Mouse (Mus musculus) midbrain, embryonic 12.5 days (tissue): ENCODE measurements around the gene Map1lc3a. TPM values are rescaled to one million over a fixed set of nuclear protein-coding genes. Genes with fewer than 3 reads are reported as not detected.
A peak's percentile ranks its signal among the peaks of the same experiment; 100 is the strongest.

Source experiments
- ATAC-seq: fragments of 200-750 bp; cut with Nextera tagmentation; 2 replicates; pipeline ENCODE4 v1.8.0; 2017; ENCODE audit warnings: low read depth, moderate TSS enrichment, moderate library complexity; ENCODE audit not compliant: low FRiP score
- H3K27ac ChIP-seq: fragments of 300-500 bp; sonication (generic); replicated peaks from 2 replicates; pipeline ENCODE4 v1.5.1; 2016; ENCODE audit warnings: mild to moderate bottlenecking
- H3K27me3 ChIP-seq: fragments of 300-500 bp; sonication (generic); 2 replicates; pipeline ENCODE4 v1.6.1; 2016; ENCODE audit warnings: mild to moderate bottlenecking
- H3K36me3 ChIP-seq: fragments of 300-500 bp; sonication (generic); 2 replicates; pipeline ENCODE4 v1.6.1; 2016
- H3K4me1 ChIP-seq: fragments of 300-500 bp; sonication (generic); 2 replicates; pipeline ENCODE4 v1.6.1; 2016
- H3K4me2 ChIP-seq: fragments of 300-500 bp; sonication (generic); replicated peaks from 2 replicates; pipeline ENCODE4 v1.6.1; 2016; ENCODE audit warnings: mild to moderate bottlenecking, moderate library complexity
- H3K4me3 ChIP-seq: fragments of 300-500 bp; sonication (generic); 2 replicates; pipeline ENCODE4 v1.5.1; 2016; ENCODE audit warnings: mild to moderate bottlenecking
- H3K9ac ChIP-seq: fragments of 300-500 bp; sonication (generic); replicated peaks from 2 replicates; pipeline ENCODE4 v1.6.1; 2016; ENCODE audit warnings: mild to moderate bottlenecking, moderate library complexity
- H3K9me3 ChIP-seq: fragments of 300-500 bp; sonication (generic); 2 replicates; pipeline ENCODE4 v1.6.1; 2016; ENCODE audit warnings: mild to moderate bottlenecking
- WGBS: fragments of 180-500 bp; shearing (Covaris S2); methylation state at CpG from one replicate; pipeline ENCODE4 v1.1.7; 2016; 5-methylcytosine and 5-hydroxymethylcytosine counted together
- polyA plus RNA-seq: library from polyadenylated mRNA; unstranded; fragments of >200 nt; fragmentation: Nextera tagmentation; extraction: Ambion mirVana; gene quantifications from 2 replicates; pipeline ENCODE4 v1.2.1, GENCODE M21; 2016

Map1lc3a gene
- polyA plus RNA-seq, 1 experiment from 2014 or later, result 205 TPM

DNA sequence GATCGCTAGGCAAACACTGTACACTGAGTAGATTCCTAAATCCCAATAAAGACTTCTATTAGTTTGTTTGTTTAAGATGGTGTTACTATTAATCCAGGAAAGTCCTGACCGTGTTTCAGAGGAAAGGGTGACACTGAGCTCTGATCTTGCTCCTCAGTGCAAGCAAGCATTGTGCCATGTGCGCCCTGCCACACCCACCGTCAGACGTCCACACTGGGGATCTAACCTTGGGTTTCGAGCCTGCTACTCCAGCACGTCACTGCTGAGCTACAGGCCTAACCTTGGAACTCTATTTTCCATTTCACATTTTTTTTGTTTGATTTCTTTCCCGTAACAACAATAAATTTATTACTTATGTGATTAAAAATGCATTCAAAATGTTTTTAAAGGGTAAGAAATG, 14.0 kb downstream of the Map1lc3a start:
- Histone ChIP-seq H3K4me1 (no peaks in the 10 kb centered on the region), H3K36me3 (peaks cover 55% of the 10 kb centered on the region), H3K27me3 (no peaks in the 10 kb centered on the region), H3K9ac (no peak overlapping the region), H3K27ac (no peak overlapping the region), H3K9me3 (no peaks in the 10 kb centered on the region), H3K4me2 (no peak overlapping the region), H3K4me3 (no peak overlapping the region)
- 96% methylated on average over 8 of the region's 8 CpGs for WGBS
- no peak for ATAC-seq

DNA sequence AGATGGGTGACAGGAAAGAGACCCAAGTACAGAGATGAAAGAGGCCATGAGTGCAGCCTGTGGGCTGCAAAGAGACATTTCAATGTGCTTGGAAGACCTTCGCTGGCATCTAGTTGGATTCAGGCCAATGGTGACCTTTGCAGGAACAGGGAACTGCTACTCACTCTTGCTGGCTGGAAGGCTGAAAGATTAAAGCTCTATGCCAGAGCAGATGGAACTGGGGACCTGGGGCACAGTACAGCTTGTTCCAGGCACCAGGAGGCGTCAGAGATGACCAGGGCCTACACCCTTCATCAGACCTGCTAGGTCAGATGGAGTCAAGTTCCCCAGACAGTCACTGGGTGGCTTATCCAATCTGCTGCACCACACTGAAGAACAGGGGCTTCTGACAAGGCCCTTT, 17.3 kb downstream of the Map1lc3a start:
- H3K27me3 ChIP-seq, result no peaks in the 10 kb centered on the region
- ATAC-seq, result no peak
- H3K9ac ChIP-seq, result no peak overlapping the region
- H3K4me2 ChIP-seq, result no peak overlapping the region
- H3K4me3 ChIP-seq, result no peak overlapping the region
- peaks cover 81% of the 10 kb centered on the region for H3K36me3 ChIP-seq
- no peaks in the 10 kb centered on the region for H3K4me1 ChIP-seq
- WGBS, result 88% methylated on average over 2 of the region's 2 CpGs
- no peak overlapping the region for H3K27ac ChIP-seq
- H3K9me3 ChIP-seq, result no peaks in the 10 kb centered on the region

DNA sequence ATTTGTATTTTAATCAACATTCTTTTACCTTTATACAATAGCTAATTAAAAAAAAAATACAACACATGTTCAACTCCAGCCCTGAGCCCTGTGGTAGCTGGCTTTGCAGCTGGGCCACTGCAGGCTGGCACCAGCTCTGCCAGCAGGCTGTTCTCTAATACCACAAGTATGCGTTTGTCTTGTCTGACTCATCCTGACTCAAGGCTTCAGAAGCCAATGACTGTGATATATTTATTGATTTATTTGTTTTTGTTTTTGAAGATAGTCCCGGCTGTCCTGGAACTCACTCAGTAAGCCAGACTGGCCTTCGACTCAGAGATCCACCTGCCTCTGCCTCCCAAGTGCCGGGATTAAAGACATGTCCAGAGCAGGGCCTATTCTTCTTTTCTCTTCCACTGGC, 17.8 kb downstream of the Map1lc3a start:
- no peaks in the 10 kb centered on the region for H3K27me3 ChIP-seq
- H3K9ac ChIP-seq, result no peak overlapping the region
- no peak for ATAC-seq
- no peaks in the 10 kb centered on the region for H3K4me1 ChIP-seq
- no peaks in the 10 kb centered on the region for H3K9me3 ChIP-seq
- H3K36me3 ChIP-seq, result peaks cover 83% of the 10 kb centered on the region
- no peak overlapping the region for H3K27ac ChIP-seq
- WGBS, result 89% methylated on average over 4 of the region's 4 CpGs
- H3K4me2 ChIP-seq, result no peak overlapping the region
- no peak overlapping the region for H3K4me3 ChIP-seq

DNA sequence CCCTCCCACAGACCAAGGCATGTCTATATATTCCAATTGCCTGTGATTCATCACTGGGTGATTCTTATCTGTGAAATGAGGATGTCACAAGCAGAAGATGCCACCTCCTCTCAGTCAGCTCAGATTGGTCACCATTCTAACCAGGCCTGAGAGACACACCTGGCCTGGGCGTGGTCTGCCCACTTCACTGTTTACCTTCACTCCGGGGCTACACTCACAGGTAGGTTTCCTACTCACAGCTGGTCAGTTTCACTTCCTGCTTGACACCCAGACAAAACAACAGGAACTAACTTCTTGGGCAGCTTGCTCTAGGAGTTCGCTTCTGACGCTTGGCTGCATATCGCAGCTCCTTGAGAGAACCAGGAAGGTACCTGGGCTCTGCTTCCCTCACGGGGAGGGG, 19.4 kb downstream of the Map1lc3a start:
- Histone ChIP-seq H3K36me3 (peaks cover 86% of the 10 kb centered on the region), H3K4me3 (no peak overlapping the region)
- 95% methylated on average over 6 of the region's 6 CpGs for WGBS

DNA sequence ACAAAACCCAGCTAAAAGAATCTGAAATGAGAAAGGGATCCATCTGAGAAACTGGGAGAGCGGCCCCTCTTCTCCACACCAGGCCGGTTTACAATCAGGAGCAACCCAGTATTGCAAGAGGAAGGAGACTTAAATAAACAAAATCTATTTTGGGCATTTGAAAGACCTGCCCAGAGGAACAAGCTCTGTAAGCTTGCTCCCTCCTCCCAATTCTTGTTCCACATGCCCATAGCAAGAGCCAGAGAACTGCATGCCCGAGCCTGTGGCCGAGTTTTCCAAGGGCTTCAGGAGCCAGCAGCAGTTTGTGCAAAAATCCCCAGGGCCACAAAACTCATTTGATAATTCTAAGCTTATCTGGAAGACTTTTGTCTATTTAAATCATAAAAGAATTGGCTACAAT, 23.5 kb downstream of the Map1lc3a start:
- H3K9me3 ChIP-seq, result no peaks in the 10 kb centered on the region
- H3K4me3 ChIP-seq, result no peak overlapping the region
- 90% methylated on average over 4 of the region's 4 CpGs for WGBS
- H3K9ac ChIP-seq, result no peak overlapping the region
- no peak overlapping the region for H3K4me2 ChIP-seq
- H3K36me3 ChIP-seq, result peaks cover 64% of the 10 kb centered on the region
- no peak overlapping the region for H3K27ac ChIP-seq
- ATAC-seq, result no peak
- no peaks in the 10 kb centered on the region for H3K4me1 ChIP-seq
- H3K27me3 ChIP-seq, result no peaks in the 10 kb centered on the region

More for the DNA sequence above, 19.4 kb downstream of the Map1lc3a start:
- Histone ChIP-seq H3K27ac (no peak overlapping the region), H3K9me3 (no peaks in the 10 kb centered on the region), H3K4me1 (no peaks in the 10 kb centered on the region), H3K4me2 (no peak overlapping the region), H3K27me3 (no peaks in the 10 kb centered on the region), H3K9ac (no peak overlapping the region)
- no peak for ATAC-seq

DNA sequence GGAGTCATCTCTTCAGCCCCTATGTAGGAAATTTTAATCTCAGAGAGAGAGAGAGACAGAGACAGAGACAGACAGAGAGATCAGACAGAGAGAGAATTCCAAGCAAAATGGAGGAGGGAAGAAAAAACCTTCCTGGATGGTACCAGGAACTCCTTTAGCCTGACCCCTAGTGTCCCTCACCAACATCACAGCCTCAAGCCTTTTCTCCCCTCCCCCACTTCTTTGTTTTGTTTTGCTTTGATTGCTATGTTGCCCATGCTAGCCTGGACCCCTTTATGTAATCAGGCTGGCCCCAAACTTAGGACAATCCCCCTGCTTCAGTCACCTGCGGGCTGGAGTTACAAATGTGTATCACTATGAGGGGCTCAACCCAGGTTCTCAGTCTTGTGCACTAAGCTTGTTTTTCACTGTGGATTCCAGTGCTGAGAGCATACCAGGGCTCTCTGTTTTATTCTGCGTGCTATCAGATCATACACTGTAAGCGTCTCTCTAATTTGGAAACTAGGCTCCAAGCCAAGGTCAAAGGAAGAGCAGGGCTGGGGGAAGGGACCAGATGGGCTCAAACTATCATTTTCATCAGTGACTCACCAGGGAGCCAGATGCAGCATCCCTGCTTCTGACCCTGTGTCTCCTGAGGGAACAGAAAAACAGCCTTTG, 33.0 kb downstream of the Map1lc3a start:
- Histone ChIP-seq H3K4me1 (peaks cover 6% of the 10 kb centered on the region; the same call in 1 of the 2 replicates), H3K9me3 (no peaks in the 10 kb centered on the region), H3K4me3 (no peak overlapping the region), H3K9ac (no peak overlapping the region), H3K27me3 (no peaks in the 10 kb centered on the region), H3K36me3 (peaks cover 31% of the 10 kb centered on the region), H3K4me2 (no peak overlapping the region), H3K27ac (0 out of 2 replicates have a peak overlapping the region, but pooled peaks have one; percentile 44)
- 51% methylated on average over 3 of the region's 3 CpGs for WGBS
- no peak for ATAC-seq

DNA sequence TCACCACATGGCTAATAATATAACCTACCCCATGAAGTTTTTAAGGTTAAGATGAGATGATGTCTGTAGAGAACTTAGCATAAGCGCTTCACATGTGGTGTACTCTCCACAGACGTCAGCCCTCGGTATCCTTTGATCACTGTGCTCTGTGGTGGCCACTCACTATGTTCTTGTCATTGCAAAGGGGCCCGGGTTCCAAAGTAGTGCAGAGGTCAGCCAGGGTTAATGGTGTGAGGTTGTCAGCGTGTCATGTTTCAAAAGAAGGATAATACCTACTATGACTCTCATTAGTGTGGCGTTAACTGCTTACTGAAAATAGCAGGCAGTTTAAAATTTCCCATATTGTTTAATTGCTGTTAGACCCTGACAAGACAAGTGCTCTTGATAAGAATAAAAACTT, 37.6 kb downstream of the Map1lc3a start:
- no peak overlapping the region for H3K27ac ChIP-seq
- ATAC-seq, result no peak
- peaks cover 6% of the 10 kb centered on the region; the same call in 1 of the 2 replicates for H3K4me1 ChIP-seq
- no peaks in the 10 kb centered on the region for H3K27me3 ChIP-seq
- H3K9me3 ChIP-seq, result no peaks in the 10 kb centered on the region
- H3K36me3 ChIP-seq, result peaks cover 23% of the 10 kb centered on the region
- no peak overlapping the region for H3K9ac ChIP-seq
- H3K4me3 ChIP-seq, result no peak overlapping the region
- H3K4me2 ChIP-seq, result no peak overlapping the region
- WGBS, result 49% methylated on average over 6 of the region's 6 CpGs

DNA sequence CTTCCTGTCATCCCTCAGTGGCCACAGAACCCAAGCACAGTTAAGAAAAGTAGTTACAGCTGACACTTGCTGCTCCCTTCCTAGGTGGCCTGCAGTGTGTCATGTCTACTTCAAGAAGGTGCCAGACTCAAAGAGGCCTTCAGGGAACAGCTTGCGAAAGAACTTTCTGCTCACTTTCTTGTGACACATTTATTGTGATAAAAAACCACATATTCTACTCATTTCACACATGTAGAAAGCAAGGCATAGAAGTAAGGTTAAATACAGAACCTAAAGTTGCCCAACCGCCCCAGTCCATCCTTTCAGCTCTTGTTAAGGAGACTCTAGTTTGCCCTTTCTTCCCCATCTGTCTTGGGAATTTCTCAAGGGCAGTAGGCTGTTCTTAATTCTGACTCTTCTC, 42.5 kb downstream of the Map1lc3a start:
- H3K36me3 ChIP-seq, result peaks cover 25% of the 10 kb centered on the region
- no peaks in the 10 kb centered on the region for H3K4me1 ChIP-seq
- no peak overlapping the region for H3K4me2 ChIP-seq
- H3K9me3 ChIP-seq, result no peaks in the 10 kb centered on the region
- no peak overlapping the region for H3K27ac ChIP-seq
- ATAC-seq, result no peak
- H3K27me3 ChIP-seq, result no peaks in the 10 kb centered on the region
- no peak overlapping the region for H3K4me3 ChIP-seq
- H3K9ac ChIP-seq, result no peak overlapping the region
- 96% methylated on average over 2 of the region's 2 CpGs for WGBS

DNA sequence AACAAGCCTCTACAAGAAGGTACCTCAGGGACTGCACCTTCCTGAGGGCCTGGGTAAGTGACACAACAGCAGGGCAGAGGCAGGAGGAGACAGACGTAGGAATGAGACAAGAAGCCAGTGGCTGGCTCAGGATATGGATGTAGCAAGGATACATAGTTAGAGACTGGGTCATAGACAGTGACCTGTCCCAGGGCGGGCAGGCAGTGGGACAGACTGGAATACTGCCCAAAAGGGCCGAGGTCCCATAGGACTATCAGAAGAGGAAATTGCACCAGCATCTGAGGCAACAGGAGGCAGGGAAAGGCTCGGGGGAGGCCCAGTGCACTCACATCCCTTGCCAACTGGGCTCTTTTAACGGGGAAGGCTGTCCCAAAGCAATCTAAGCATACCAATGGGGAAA, 44.5 kb downstream of the Map1lc3a start:
- no peak for ATAC-seq
- no peak overlapping the region for H3K27ac ChIP-seq
- H3K9me3 ChIP-seq, result no peaks in the 10 kb centered on the region
- peaks cover 24% of the 10 kb centered on the region for H3K36me3 ChIP-seq
- no peak overlapping the region for H3K4me3 ChIP-seq
- H3K9ac ChIP-seq, result no peak overlapping the region
- H3K4me2 ChIP-seq, result no peak overlapping the region
- no peaks in the 10 kb centered on the region for H3K4me1 ChIP-seq
- WGBS, result 86% methylated on average over 5 of the region's 5 CpGs
- no peaks in the 10 kb centered on the region for H3K27me3 ChIP-seq

DNA sequence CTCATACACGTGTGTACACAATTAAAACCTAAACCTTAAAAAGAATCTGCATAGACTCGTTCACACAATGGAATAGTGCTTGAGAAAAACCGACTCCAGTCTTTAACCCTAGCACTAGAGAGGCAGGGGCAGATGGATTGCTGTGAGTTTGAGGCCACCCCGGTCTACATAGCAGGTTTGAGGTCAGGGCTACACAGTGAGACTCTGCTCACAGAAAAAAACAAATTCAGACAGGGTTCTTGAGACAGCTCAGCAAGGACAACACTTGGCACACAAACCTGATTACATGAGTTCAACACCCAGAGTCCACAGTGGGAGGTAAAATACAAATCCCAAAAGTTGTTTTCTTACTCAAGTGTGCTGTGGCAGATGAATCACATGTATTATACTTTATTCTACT, 49.9 kb downstream of the Map1lc3a start:
- H3K27me3 ChIP-seq, result no peaks in the 10 kb centered on the region
- H3K4me1 ChIP-seq, result no peaks in the 10 kb centered on the region
- WGBS, result 92% methylated on average over 4 of the region's 4 CpGs
- H3K36me3 ChIP-seq, result peaks cover 43% of the 10 kb centered on the region
- no peak overlapping the region for H3K4me2 ChIP-seq
- no peak overlapping the region for H3K27ac ChIP-seq
- H3K9ac ChIP-seq, result no peak overlapping the region
- no peaks in the 10 kb centered on the region for H3K9me3 ChIP-seq
- H3K4me3 ChIP-seq, result no peak overlapping the region
- ATAC-seq, result no peak

Other genes starting within 250 kb of the Map1lc3a start
- gene Ahcy, start 201.8 kb upstream of the Map1lc3a start, polyA plus RNA-seq, result 60.1 and 63.4 TPM in 2 replicates
- gene Itch, start 142.8 kb upstream of the Map1lc3a start, polyA plus RNA-seq, result 64.1 and 66.2 TPM in 2 replicates
- gene Dynlrb1, start 39.8 kb upstream of the Map1lc3a start, polyA plus RNA-seq, result 443 and 461 TPM in 2 replicates
- 44.7 and 46.9 TPM in 2 replicates for gene Pigu, start 81.1 kb downstream of the Map1lc3a start, polyA plus RNA-seq
- gene Trp53inp2, start 104.8 kb downstream of the Map1lc3a start, polyA plus RNA-seq, result 103 and 119 TPM in 2 replicates
- gene Ncoa6, start 197.6 kb downstream of the Map1lc3a start, polyA plus RNA-seq, result 32.7 and 36.0 TPM in 2 replicates
- gene Acss2, start 241.7 kb downstream of the Map1lc3a start, polyA plus RNA-seq, result 25.9 and 27.3 TPM in 2 replicates
- 38.3 and 41.2 TPM in 2 replicates for gene Ggt7, start 241.9 kb downstream of the Map1lc3a start, polyA plus RNA-seq